In the genomic region with DNA sequence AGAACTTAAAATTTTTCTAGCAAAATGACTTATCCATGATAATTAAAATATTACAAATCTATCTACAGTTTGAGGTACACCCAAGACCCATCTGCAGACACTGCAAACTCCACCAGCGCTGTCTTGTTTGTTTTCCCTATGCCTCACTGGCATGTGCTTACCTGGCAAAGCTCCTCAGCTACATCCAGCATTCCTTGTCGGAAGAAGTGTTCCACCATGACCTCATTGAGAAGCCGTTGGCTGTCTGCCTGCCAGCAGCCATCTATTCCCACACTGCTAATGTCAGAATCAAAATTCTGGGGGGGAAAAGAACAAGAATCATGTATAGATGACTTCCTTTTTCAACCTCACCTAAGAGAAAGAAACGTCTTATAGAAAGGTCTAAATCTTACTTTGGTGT, we compare ENCODE assay signal across 11 mouse cellular contexts. TPM values are rescaled to one million over a fixed set of nuclear protein-coding genes. Genes with fewer than 3 reads are reported as not detected.
DNase-seq lines count a peak whose midpoint lies in the region.
"Had no signal": no experiment of that assay in that cellular context is flagged by ENCODE, and none has a peak within 500 bp of the region (broad histone marks: within the 10 kb centered on the region; RNA-seq: fewer than 3 reads in every experiment).

No protein-coding gene starts in this region.

- intact Hi-C loops in left cerebral cortex, postnatal 4 days (cut with DNase I): no loop called here

- peak; percentile 56 for DNase-seq in gastrocnemius, adult 18-20 months (ENCODE audit: low spot score)
- no peak for DNase-seq in gastrocnemius, postnatal 4 days (ENCODE audit: low spot score in 2 of 2)
- DNase-seq in left cerebral cortex, postnatal 4 days: peak; percentile 17
- no peak for DNase-seq in left cerebral cortex, adult 8-10 months (ENCODE audit: low spot score in 2 of 2)
- DNase-seq in cerebellum, postnatal 10 days: peak; percentile 74
- peak; percentile 64 to 67 for DNase-seq in kidney, postnatal 25 days
- DNase-seq in layer of hippocampus, adult 9-11 months: no peak
- DNase-seq in ovary, adult 18-20 months (ENCODE audit: low spot score): no peak
- DNase-seq: lung, postnatal 4 days had no signal

RNA-seq across cellular contexts. Expression of gene Rmnd5a, which starts 25.8 kb away (rescaled TPM):
- total RNA-seq in gastrocnemius, adult 18-20 months (2021): 100 to 1,000 TPM; 128 to 132 TPM
- total RNA-seq in gastrocnemius, postnatal 4 days (2021): 10 to 100 TPM; 54.7 to 60.8 TPM
- total RNA-seq in left cerebral cortex, postnatal 4 days (2021): 10 to 100 TPM; 53.5 to 54.3 TPM
- total RNA-seq in left cerebral cortex, adult 8-10 months (2022): 100 to 1,000 TPM in 2 of 4 experiments, 10 to 100 TPM in 2; 89.3 to 105 (median 98.4) TPM

RNA-seq across cellular contexts. Expression of gene Cd8a, which starts 41.4 kb away (rescaled TPM):
- not detected for total RNA-seq in gastrocnemius, adult 18-20 months (2021)
- total RNA-seq in gastrocnemius, postnatal 4 days (2021): 1 to 10 TPM in 1 of 2 experiments, under 1 TPM in 1; 0.13 to 1.0 TPM
- total RNA-seq in left cerebral cortex, postnatal 4 days (2021): not detected
- under 1 TPM in 3 of 4 experiments, not detected in 1; 0.11 to 0.15 (median 0.13) TPM for total RNA-seq in left cerebral cortex, adult 8-10 months (2022)
- total RNA-seq: layer of hippocampus, postnatal 14 days; MEL had no signal

Comparison
In these comparisons a context has a peak if more than half of its experiments do, and no peak if none do; other contexts are left out.
1. DNase-seq: peak in gastrocnemius, adult 18-20 months (single experiment), left cerebral cortex, postnatal 4 days (single experiment), cerebellum, postnatal 10 days (2 of 2) and kidney, postnatal 25 days (2 of 2); none in gastrocnemius, postnatal 4 days (0 of 2), left cerebral cortex, adult 8-10 months (0 of 2), layer of hippocampus, adult 9-11 months (single experiment) and ovary, adult 18-20 months (single experiment).